Mouse (Mus musculus) E14TG2a.4 (cell line): Measurements from ENCODE around the gene Hist1h3b.
"Not testable (repeated sequence)": the region's sequence is repeated elsewhere in the genome, so short reads cannot be mapped to it uniquely, and the experiment has no call there.

Experiments
- H3K27me3 ChIP-seq: 2 replicates; pipeline ENCODE4 v1.6.1; 2014; ENCODE audit warnings: low read length, control low read depth; ENCODE audit not compliant: insufficient read depth
- H3K36me3 ChIP-seq: 2 replicates; pipeline ENCODE4 v1.6.1; 2014; ENCODE audit warnings: low read length, control low read depth; ENCODE audit not compliant: insufficient read depth
- H3K4me1 ChIP-seq: replicated peaks from 2 replicates; pipeline ENCODE4 v1.6.1; 2014; ENCODE audit warnings: low read depth, low read length, control low read depth
- H3K4me3 ChIP-seq: replicated peaks from 2 replicates; pipeline ENCODE4 v1.5.1; 2014; ENCODE audit warnings: mild to moderate bottlenecking, low read length
- H3K9me3 ChIP-seq: 2 replicates; pipeline ENCODE4 v1.6.1; 2014; ENCODE audit warnings: low read length, control low read depth
- CTCF ChIP-seq: conservative IDR thresholded peaks from 2 replicates; pipeline ENCODE4 v1.5.1; 2014; ENCODE audit warnings: low read length
- NANOG ChIP-seq: IDR thresholded peaks from 2 replicates; pipeline ENCODE4 v1.6.1; 2014; ENCODE audit warnings: borderline replicate concordance, low read length, mixed read lengths
- POU5F1 ChIP-seq: IDR thresholded peaks from 2 replicates; pipeline ENCODE4 v1.6.1; 2014; ENCODE audit warnings: low read length, borderline replicate concordance

Hist1h3b gene

GRCm38 (mm10) chr13:23752067-23752741, at the start of gene Hist1h3b:
Hist1h3b (plus strand) TSS chr13:23752267.
- Histone ChIP-seq H3K4me1 (peaks cover 45% of the 10 kb centered on the region), H3K4me3 (peak within 1 kb of the TSS; percentile 65)
- H3K36me3 ChIP-seq, H3K27me3 ChIP-seq, H3K9me3 ChIP-seq: not testable (repeated sequence)

- not testable (repeated sequence) for H3K9me3 ChIP-seq, H3K36me3 ChIP-seq, H3K4me3 ChIP-seq
- peaks cover 12% of the 10 kb centered on the region; the same call in 1 of the 2 replicates for H3K27me3 ChIP-seq
- peaks cover 13% of the 10 kb centered on the region for H3K4me1 ChIP-seq
Observed at GRCm38 (mm10) chr13:23702801-23703200, 49.3 kb upstream of the Hist1h3b start.

- TF ChIP-seq POU5F1: no peak
- no peak for TF ChIP-seq CTCF
- TF ChIP-seq NANOG: no peak
- H3K4me1 ChIP-seq: peaks cover 16% of the 10 kb centered on the region
Observed at GRCm38 (mm10) chr13:23705751-23706356, 46.2 kb upstream of the Hist1h3b start.

DNA sequence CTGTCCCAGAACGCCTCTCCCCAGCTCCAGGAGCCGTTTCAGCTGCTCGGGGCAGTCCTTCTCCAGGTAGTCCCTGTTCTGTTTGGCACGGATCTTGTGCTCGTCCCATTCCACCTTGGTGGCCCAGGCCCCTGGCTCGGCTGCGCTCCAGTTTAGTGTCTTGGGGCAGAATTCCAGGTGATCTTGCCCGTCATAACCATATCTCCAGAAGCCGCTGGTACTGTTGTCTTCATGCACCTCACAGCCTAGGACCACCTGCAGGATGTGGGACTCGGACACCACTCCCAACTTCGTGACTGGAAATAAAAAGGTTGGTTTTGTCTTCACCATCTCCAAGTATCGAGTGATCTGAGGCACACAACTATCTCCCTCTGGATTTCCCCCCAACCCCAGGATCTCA, 45.3 kb upstream of the Hist1h3b start:
- Histone ChIP-seq H3K4me1 (peaks cover 14% of the 10 kb centered on the region), H3K36me3 (no peaks in the 10 kb centered on the region), H3K4me3 (no peak overlapping the region), H3K27me3 (peaks cover 48% of the 10 kb centered on the region), H3K9me3 (no peaks in the 10 kb centered on the region)
- no peak for TF ChIP-seq POU5F1
- no peak for TF ChIP-seq CTCF
- TF ChIP-seq NANOG: no peak

More at GRCm38 (mm10) chr13:23705751-23706356, 46.2 kb upstream of the Hist1h3b start:
- H3K9me3 ChIP-seq: no peaks in the 10 kb centered on the region
- peaks cover 41% of the 10 kb centered on the region for H3K27me3 ChIP-seq
- no peak overlapping the region for H3K4me3 ChIP-seq
- H3K36me3 ChIP-seq: no peaks in the 10 kb centered on the region

GRCm38 (mm10) chr13:23708041-23708440, 44.0 kb upstream of the Hist1h3b start:
- Histone ChIP-seq H3K27me3 (peaks cover 51% of the 10 kb centered on the region), H3K9me3 (no peaks in the 10 kb centered on the region), H3K4me3 (no peak overlapping the region), H3K36me3 (no peaks in the 10 kb centered on the region), H3K4me1 (peaks cover 14% of the 10 kb centered on the region)
- TF ChIP-seq NANOG (no peak), CTCF (no peak), POU5F1 (no peak)

GRCm38 (mm10) chr13:23708654-23709053, 43.4 kb upstream of the Hist1h3b start:
- no peak for TF ChIP-seq CTCF
- H3K27me3 ChIP-seq: peaks cover 51% of the 10 kb centered on the region
- H3K4me1 ChIP-seq: peaks cover 14% of the 10 kb centered on the region
- no peaks in the 10 kb centered on the region for H3K36me3 ChIP-seq
- no peak overlapping the region for H3K4me3 ChIP-seq
- no peaks in the 10 kb centered on the region for H3K9me3 ChIP-seq

DNA sequence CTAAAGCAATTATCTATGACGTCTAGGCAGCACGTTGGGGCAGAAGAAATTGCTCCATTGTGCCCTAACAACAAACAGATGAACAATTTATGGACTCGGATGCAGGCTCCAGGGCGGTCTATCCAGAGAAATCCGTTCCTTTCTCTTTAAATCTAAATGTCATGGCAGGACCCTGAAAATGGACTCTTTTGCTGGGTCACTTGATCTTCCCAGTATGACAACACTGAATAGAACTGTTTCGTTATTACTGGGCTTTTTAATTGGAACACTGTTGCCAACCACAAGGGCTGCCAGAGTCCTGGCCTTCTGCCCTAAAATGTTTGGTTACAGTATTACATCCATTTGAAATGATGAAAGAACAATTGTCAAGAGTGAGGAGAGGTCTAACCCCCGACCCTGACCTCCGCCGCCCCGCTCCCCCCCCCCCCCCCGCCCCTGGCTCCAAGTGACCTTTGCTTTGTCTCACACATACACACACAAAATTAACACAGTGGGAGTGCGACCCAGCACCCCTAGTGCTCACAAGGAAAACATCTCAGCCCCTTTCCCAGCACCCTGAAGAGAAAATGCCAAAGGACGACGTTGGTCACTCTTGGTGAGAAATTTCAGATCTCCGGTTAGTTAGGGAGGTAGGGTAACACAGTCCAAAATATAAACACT, 42.2 kb upstream of the Hist1h3b start:
- Histone ChIP-seq H3K4me1 (peaks cover 14% of the 10 kb centered on the region), H3K4me3 (peak overlapping the region; percentile 48), H3K9me3 (no peaks in the 10 kb centered on the region), H3K27me3 (peaks cover 51% of the 10 kb centered on the region), H3K36me3 (no peaks in the 10 kb centered on the region)
- TF ChIP-seq CTCF (no peak), NANOG (no peak), POU5F1 (no peak)

- Histone ChIP-seq H3K27me3 (peaks cover 51% of the 10 kb centered on the region), H3K9me3 (no peaks in the 10 kb centered on the region), H3K36me3 (no peaks in the 10 kb centered on the region), H3K4me1 (peaks cover 14% of the 10 kb centered on the region), H3K4me3 (peak within 1 kb of the TSS; percentile 48)
- TF ChIP-seq NANOG: no peak
- TF ChIP-seq POU5F1: no peak
- no peak for TF ChIP-seq CTCF
Observed at GRCm38 (mm10) chr13:23710374-23711089, 41.5 kb upstream of the Hist1h3b start, which contains the start of gene Hfe. Hfe (minus strand) TSS chr13:23710854.
